Mouse (Mus musculus): ENCODE data around the gene Nrk. TPM values are rescaled to one million over a fixed set of nuclear protein-coding genes. Genes with fewer than 3 reads are reported as not detected.
A peak's percentile ranks its signal among the peaks of the same experiment; 100 is the strongest.

The Nrk gene
- 13.2 and 16.2 TPM in 2 replicates for polyA plus RNA-seq (2015; fragmentation: Nextera tagmentation; extraction: Ambion mirVana)

- WGBS = 13% methylated on average over 43 of the region's 55 CpGs
- Histone ChIP-seq H3K4me1 (replicated peaks; ENCODE audit: control insufficient read depth, insufficient read depth, low read length) (no peaks in the 10 kb centered on the region), H3K27me3 (ENCODE audit: control insufficient read depth, insufficient read depth, low read depth, low read length) (no peaks in the 10 kb centered on the region; the same call in 1 of the 2 replicates), H3K9me3 (ENCODE audit: control insufficient read depth, low read length) (no peaks in the 10 kb centered on the region), H3K36me3 (ENCODE audit: control insufficient read depth, insufficient read depth, low read length) (no peaks in the 10 kb centered on the region), H3K27ac (ENCODE audit: low read length) (no peak within 1 kb of the TSS), H3K4me3 (ENCODE audit: low read length) (peak within 1 kb of the TSS; percentile 53), H3K4me2 (ENCODE audit: low read depth, low read length) (peak within 1 kb of the TSS; percentile 60), H3K9ac (ENCODE audit: low read length) (peak within 1 kb of the TSS; percentile 58)
- peak; percentile 97 for ATAC-seq (ENCODE audit: low read depth)
These were observed at the start of gene Nrk for GRCm38 (mm10) chrX:138914041-138914776. Gene Nrk, plus strand, starts transcription at chrX:138914430.

GRCm38 (mm10) chrX:138913366-138913765 lies 864 bp upstream of the Nrk start:
- WGBS = 15% methylated on average over 8 of the region's 8 CpGs

GRCm38 (mm10) chrX:138914777-138915114 lies 516 bp downstream of the Nrk start:
- H3K4me3 ChIP-seq (ENCODE audit: low read length) = peak overlapping the region; percentile 53
- no peak overlapping the region for H3K27ac ChIP-seq (ENCODE audit: low read length)
- no peaks in the 10 kb centered on the region for H3K9me3 ChIP-seq (ENCODE audit: control insufficient read depth, low read length)
- H3K4me1 ChIP-seq (replicated peaks; ENCODE audit: control insufficient read depth, insufficient read depth, low read length) = no peaks in the 10 kb centered on the region
- peak overlapping the region; percentile 58 for H3K9ac ChIP-seq (ENCODE audit: low read length)
- 36% methylated on average over 12 of the region's 12 CpGs for WGBS
- peak overlapping the region; percentile 60 for H3K4me2 ChIP-seq (ENCODE audit: low read depth, low read length)
- no peaks in the 10 kb centered on the region for H3K36me3 ChIP-seq (ENCODE audit: control insufficient read depth, insufficient read depth, low read length)
- no peaks in the 10 kb centered on the region; the same call in 1 of the 2 replicates for H3K27me3 ChIP-seq (ENCODE audit: control insufficient read depth, insufficient read depth, low read depth, low read length)
- ATAC-seq (ENCODE audit: low read depth) = peak; percentile 36; the same call in 1 of the 2 replicates

More at GRCm38 (mm10) chrX:138913366-138913765, 864 bp upstream of the Nrk start:
- H3K36me3 ChIP-seq (ENCODE audit: control insufficient read depth, insufficient read depth, low read length) = no peaks in the 10 kb centered on the region
- no peak overlapping the region for H3K9ac ChIP-seq (ENCODE audit: low read length)
- no peaks in the 10 kb centered on the region for H3K4me1 ChIP-seq (replicated peaks; ENCODE audit: control insufficient read depth, insufficient read depth, low read length)
- no peaks in the 10 kb centered on the region; the same call in 1 of the 2 replicates for H3K27me3 ChIP-seq (ENCODE audit: control insufficient read depth, insufficient read depth, low read depth, low read length)
- H3K9me3 ChIP-seq (ENCODE audit: control insufficient read depth, low read length) = no peaks in the 10 kb centered on the region
- peak; percentile 5; the same call in 1 of the 2 replicates for ATAC-seq (ENCODE audit: low read depth)
- H3K27ac ChIP-seq (ENCODE audit: low read length) = no peak overlapping the region
- peak overlapping the region; percentile 60 for H3K4me2 ChIP-seq (ENCODE audit: low read depth, low read length)
- peak overlapping the region; percentile 53 for H3K4me3 ChIP-seq (ENCODE audit: low read length)

GRCm38 (mm10) chrX:138919030-138919429 lies 4.8 kb downstream of the Nrk start:
- Histone ChIP-seq H3K4me1 (replicated peaks; ENCODE audit: control insufficient read depth, insufficient read depth, low read length) (no peaks in the 10 kb centered on the region), H3K9ac (ENCODE audit: low read length) (no peak overlapping the region), H3K4me2 (ENCODE audit: low read depth, low read length) (no peak overlapping the region), H3K4me3 (ENCODE audit: low read length) (no peak overlapping the region), H3K27ac (ENCODE audit: low read length) (no peak overlapping the region), H3K9me3 (ENCODE audit: control insufficient read depth, low read length) (no peaks in the 10 kb centered on the region), H3K27me3 (ENCODE audit: control insufficient read depth, insufficient read depth, low read depth, low read length) (no peaks in the 10 kb centered on the region), H3K36me3 (ENCODE audit: control insufficient read depth, insufficient read depth, low read length) (no peaks in the 10 kb centered on the region)
- no peak for ATAC-seq (ENCODE audit: low read depth)
- WGBS = 60% methylated on average over 7 of the region's 7 CpGs

GRCm38 (mm10) chrX:138943905-138944304 lies 29.7 kb downstream of the Nrk start:
- H3K27ac ChIP-seq (ENCODE audit: low read length) = no peak overlapping the region
- no peak overlapping the region for H3K4me3 ChIP-seq (ENCODE audit: low read length)
- no peak overlapping the region for H3K9ac ChIP-seq (ENCODE audit: low read length)
- H3K4me2 ChIP-seq (ENCODE audit: low read depth, low read length) = no peak overlapping the region
- no peaks in the 10 kb centered on the region for H3K4me1 ChIP-seq (replicated peaks; ENCODE audit: control insufficient read depth, insufficient read depth, low read length)
- ATAC-seq (ENCODE audit: low read depth) = no peak
- no peaks in the 10 kb centered on the region for H3K36me3 ChIP-seq (ENCODE audit: control insufficient read depth, insufficient read depth, low read length)
- 70% methylated on average over 6 of the region's 6 CpGs for WGBS
- no peaks in the 10 kb centered on the region; the same call in 1 of the 2 replicates for H3K27me3 ChIP-seq (ENCODE audit: control insufficient read depth, insufficient read depth, low read depth, low read length)
- H3K9me3 ChIP-seq (ENCODE audit: control insufficient read depth, low read length) = no peaks in the 10 kb centered on the region

- H3K27ac ChIP-seq (ENCODE audit: low read length) = no peak overlapping the region
- no peaks in the 10 kb centered on the region for H3K4me1 ChIP-seq (replicated peaks; ENCODE audit: control insufficient read depth, insufficient read depth, low read length)
- H3K27me3 ChIP-seq (ENCODE audit: control insufficient read depth, insufficient read depth, low read depth, low read length) = no peaks in the 10 kb centered on the region
- H3K9ac ChIP-seq (ENCODE audit: low read length) = no peak overlapping the region
- H3K9me3 ChIP-seq (ENCODE audit: control insufficient read depth, low read length) = no peaks in the 10 kb centered on the region
- no peaks in the 10 kb centered on the region for H3K36me3 ChIP-seq (ENCODE audit: control insufficient read depth, insufficient read depth, low read length)
- H3K4me3 ChIP-seq (ENCODE audit: low read length) = no peak overlapping the region
- peak; percentile 31; the same call in 1 of the 2 replicates for ATAC-seq (ENCODE audit: low read depth)
- H3K4me2 ChIP-seq (ENCODE audit: low read depth, low read length) = no peak overlapping the region
- 22% methylated on average over 3 of the region's 3 CpGs for WGBS
These were observed 46.5 kb downstream of the Nrk start for GRCm38 (mm10) chrX:138960713-138961112.

GRCm38 (mm10) chrX:138978501-138978900 lies 64.3 kb downstream of the Nrk start:
- peak; percentile 57; the same call in 1 of the 2 replicates for ATAC-seq (ENCODE audit: low read depth)
- no peaks in the 10 kb centered on the region for H3K9me3 ChIP-seq (ENCODE audit: control insufficient read depth, low read length)
- no peak overlapping the region for H3K4me3 ChIP-seq (ENCODE audit: low read length)
- H3K4me1 ChIP-seq (replicated peaks; ENCODE audit: control insufficient read depth, insufficient read depth, low read length) = no peaks in the 10 kb centered on the region
- no peak overlapping the region for H3K9ac ChIP-seq (ENCODE audit: low read length)
- H3K36me3 ChIP-seq (ENCODE audit: control insufficient read depth, insufficient read depth, low read length) = no peaks in the 10 kb centered on the region
- H3K27me3 ChIP-seq (ENCODE audit: control insufficient read depth, insufficient read depth, low read depth, low read length) = no peaks in the 10 kb centered on the region
- H3K4me2 ChIP-seq (ENCODE audit: low read depth, low read length) = no peak overlapping the region
- H3K27ac ChIP-seq (ENCODE audit: low read length) = no peak overlapping the region
- 31% methylated on average over 3 of the region's 3 CpGs for WGBS

- Histone ChIP-seq H3K27ac (ENCODE audit: low read length) (no peak overlapping the region), H3K4me2 (ENCODE audit: low read depth, low read length) (no peak overlapping the region), H3K9ac (ENCODE audit: low read length) (no peak overlapping the region), H3K4me1 (replicated peaks; ENCODE audit: control insufficient read depth, insufficient read depth, low read length) (no peaks in the 10 kb centered on the region), H3K4me3 (ENCODE audit: low read length) (no peak overlapping the region), H3K9me3 (ENCODE audit: control insufficient read depth, low read length) (no peaks in the 10 kb centered on the region), H3K36me3 (ENCODE audit: control insufficient read depth, insufficient read depth, low read length) (no peaks in the 10 kb centered on the region), H3K27me3 (ENCODE audit: control insufficient read depth, insufficient read depth, low read depth, low read length) (no peaks in the 10 kb centered on the region)
- ATAC-seq (ENCODE audit: low read depth) = peak; percentile 75; the same call in 1 of the 2 replicates
- WGBS = 67% methylated on average over 2 of the region's 2 CpGs
These were observed 65.0 kb downstream of the Nrk start for GRCm38 (mm10) chrX:138979249-138979648.

- no peak overlapping the region for H3K4me2 ChIP-seq (ENCODE audit: low read depth, low read length)
- no peaks in the 10 kb centered on the region for H3K9me3 ChIP-seq (ENCODE audit: control insufficient read depth, low read length)
- no peak for ATAC-seq (ENCODE audit: low read depth)
- no peaks in the 10 kb centered on the region for H3K27me3 ChIP-seq (ENCODE audit: control insufficient read depth, insufficient read depth, low read depth, low read length)
- H3K4me3 ChIP-seq (ENCODE audit: low read length) = no peak overlapping the region
- H3K9ac ChIP-seq (ENCODE audit: low read length) = no peak overlapping the region
- H3K4me1 ChIP-seq (replicated peaks; ENCODE audit: control insufficient read depth, insufficient read depth, low read length) = no peaks in the 10 kb centered on the region
- no peaks in the 10 kb centered on the region for H3K36me3 ChIP-seq (ENCODE audit: control insufficient read depth, insufficient read depth, low read length)
- WGBS = 72% methylated on average over 3 of the region's 3 CpGs
- no peak overlapping the region for H3K27ac ChIP-seq (ENCODE audit: low read length)
These were observed 100.3 kb downstream of the Nrk start for GRCm38 (mm10) chrX:139014524-139014923.
